Comparison of ENCODE assay signal across 9 mouse cellular contexts in genomic region chr4:34880921-34881650, GRCm38 (mm10). TPM values are rescaled to one million over a fixed set of nuclear protein-coding genes. Genes with fewer than 3 reads are reported as not detected.
DNase-seq lines count a peak whose midpoint lies in the region; ATAC-seq and TF ChIP-seq lines count a peak whose summit lies in the region.
"Had no signal": no experiment of that assay in that cellular context is flagged by ENCODE, and none has a peak within 500 bp of the region (broad histone marks: within the 10 kb centered on the region; RNA-seq: fewer than 3 reads in every experiment).

No protein-coding gene starts in this region.

- H3K27ac ChIP-seq in kidney, embryonic 16.5 days (ENCODE audit: low read length) = no peak overlapping the region
- H3K27ac ChIP-seq in cortical plate, adult 2 months (ENCODE audit: insufficient read depth, low read length) = no peak overlapping the region
- no peak overlapping the region for H3K27ac ChIP-seq in intestine, embryonic 15.5 days
- H3K27ac ChIP-seq in neural tube, embryonic 13.5 days (replicated peaks) = no peak overlapping the region

- DNase-seq in kidney, adult 9 months = no peak
- DNase-seq in right cerebral cortex, postnatal 4 days = no peak
- DNase-seq in adrenal gland, adult 8-10 months = no peak
- DNase-seq in thymus, postnatal 14 days = no peak
- DNase-seq: kidney, postnatal 10 days had no signal

- H3K9me3 ChIP-seq in kidney, embryonic 16.5 days (ENCODE audit: low read length) = 0 out of 2 replicates have a peak, but pooled peaks cover 6% of the 10 kb centered on the region
- H3K9me3 ChIP-seq in intestine, embryonic 15.5 days = no peaks in the 10 kb centered on the region
- H3K9me3 ChIP-seq in neural tube, embryonic 13.5 days = no peaks in the 10 kb centered on the region

- H3K36me3 ChIP-seq in kidney, embryonic 16.5 days (ENCODE audit: insufficient read depth, low read length) = peaks cover 6% of the 10 kb centered on the region; the same call in 1 of the 2 replicates
- no peaks in the 10 kb centered on the region; the same call in 1 of the 2 replicates for H3K36me3 ChIP-seq in intestine, embryonic 15.5 days
- H3K36me3 ChIP-seq in neural tube, embryonic 13.5 days = peaks cover 13% of the 10 kb centered on the region; the same call in 1 of the 2 replicates

- H3K27me3 ChIP-seq in kidney, embryonic 16.5 days (ENCODE audit: insufficient read depth, low read length) = no peaks in the 10 kb centered on the region
- H3K27me3 ChIP-seq in intestine, embryonic 15.5 days (replicated peaks) = no peaks in the 10 kb centered on the region
- H3K27me3 ChIP-seq in neural tube, embryonic 13.5 days = no peaks in the 10 kb centered on the region

- no peak overlapping the region for H3K9ac ChIP-seq in kidney, embryonic 16.5 days (replicated peaks; ENCODE audit: low read length)
- H3K9ac ChIP-seq in intestine, embryonic 15.5 days = no peak overlapping the region
- H3K9ac ChIP-seq in neural tube, embryonic 13.5 days = peak overlapping the region; percentile 99

- H3K4me3 ChIP-seq in kidney, embryonic 16.5 days (ENCODE audit: low read length) = peak overlapping the region; percentile 97
- H3K4me3 ChIP-seq in cortical plate, adult 2 months (ENCODE audit: insufficient read depth, low read length) = peak overlapping the region; percentile 18; the same call in 1 of the 2 replicates
- H3K4me3 ChIP-seq in intestine, embryonic 15.5 days (replicated peaks) = peak overlapping the region; percentile 92
- H3K4me3 ChIP-seq in neural tube, embryonic 13.5 days = peak overlapping the region; percentile 95

- no peak for ATAC-seq in kidney, embryonic 16.5 days (ENCODE audit: low FRiP score, low TSS enrichment)
- no peak for ATAC-seq in intestine, embryonic 15.5 days
- ATAC-seq in neural tube, embryonic 13.5 days (ENCODE audit: low read depth) = no peak

- peak overlapping the region; percentile 64 for H3K4me2 ChIP-seq in kidney, embryonic 16.5 days (replicated peaks; ENCODE audit: low read depth, low read length)
- H3K4me2 ChIP-seq in intestine, embryonic 15.5 days (replicated peaks) = peak overlapping the region; percentile 82
- H3K4me2 ChIP-seq in neural tube, embryonic 13.5 days = peak overlapping the region; percentile 78

- H3K4me1 ChIP-seq in kidney, embryonic 16.5 days (ENCODE audit: insufficient read depth, low read length) = peaks cover 23% of the 10 kb centered on the region
- peaks cover 2% of the 10 kb centered on the region; the same call in 1 of the 2 replicates for H3K4me1 ChIP-seq in cortical plate, adult 2 months (ENCODE audit: control insufficient read depth, insufficient read depth, low read length)
- H3K4me1 ChIP-seq in intestine, embryonic 15.5 days (replicated peaks) = peaks cover 5% of the 10 kb centered on the region
- H3K4me1 ChIP-seq in neural tube, embryonic 13.5 days (replicated peaks) = peaks cover 31% of the 10 kb centered on the region

- TF ChIP-seq POLR2A in cortical plate, adult 2 months (IDR thresholded peaks at IDR 0.05; ENCODE audit: extremely low read depth, insufficient read depth, low read length) = no peak

- TF ChIP-seq CTCF in cortical plate, adult 2 months (IDR thresholded peaks at IDR 0.05; ENCODE audit: extremely low read depth, insufficient read depth, low read length) = no peak

- whole genome bisulfite sequencing in kidney, embryonic 16.5 days = 86% methylated on average over 10 of the region's 10 CpGs
- WGBS in intestine, embryonic 15.5 days = 80% methylated on average over 10 of the region's 10 CpGs
- 88% methylated on average over 10 of the region's 10 CpGs for WGBS in neural tube, embryonic 13.5 days

RNA-seq across cellular contexts. Expression of gene Zfp292, which starts 1.7 kb away (rescaled TPM):
- 17.0 and 19.3 TPM in 2 replicates for polyA plus RNA-seq in kidney, embryonic 16.5 days (2015; fragmentation: Nextera tagmentation; extraction: Ambion mirVana)
- polyA plus RNA-seq in cortical plate, adult 2 months (2012; rRNA removed) = 7.3 and 8.0 TPM in 2 replicates
- polyA plus RNA-seq in intestine, embryonic 15.5 days (2015; fragmentation: Nextera tagmentation; extraction: Ambion mirVana) = 14.9 and 16.8 TPM in 2 replicates
- 29.0 and 31.5 TPM in 2 replicates for polyA plus RNA-seq in neural tube, embryonic 13.5 days (2015; fragmentation: Nextera tagmentation; extraction: Ambion mirVana)
- 10 to 100 TPM; 18.6 to 25.2 (median 22.2) TPM for total RNA-seq in adrenal gland, adult 8-10 months (2022)

RNA-seq across cellular contexts. Expression of gene Cga, which starts 12.5 kb away (rescaled TPM):
- not detected in 2 replicates for polyA plus RNA-seq in kidney, embryonic 16.5 days (2015; fragmentation: Nextera tagmentation; extraction: Ambion mirVana)
- polyA plus RNA-seq in cortical plate, adult 2 months (2012; rRNA removed) = not detected in 2 replicates
- not detected in 2 replicates for polyA plus RNA-seq in intestine, embryonic 15.5 days (2015; fragmentation: Nextera tagmentation; extraction: Ambion mirVana)
- 0.31 TPM in 1 of 2 replicates, not detected in the other for polyA plus RNA-seq in neural tube, embryonic 13.5 days (2015; fragmentation: Nextera tagmentation; extraction: Ambion mirVana)
- total RNA-seq in adrenal gland, adult 8-10 months (2022) = not detected

Comparison
In these comparisons a context has a peak if more than half of its experiments do, and no peak if none do; other contexts are left out.
1. H3K4me3 ChIP-seq: peak in every context shown above with its lines; median percentile 97 in kidney, embryonic 16.5 days; 95 in neural tube, embryonic 13.5 days; 92 in intestine, embryonic 15.5 days; 18 in cortical plate, adult 2 months.